Mouse (Mus musculus) gastrocnemius, postnatal 14 days (tissue): ENCODE measurements around the gene Gm17622. TPM values are rescaled to one million over a fixed set of nuclear protein-coding genes. Genes with fewer than 3 reads are reported as not detected.

ENCODE experiments used
- DNase-seq: peaks from one replicate; pipeline ENCODE4 v3.0.0; 2021; ENCODE audit warnings: mixed read lengths
- intact Hi-C: fragments of 180-260 bp; cut with DNase I; formaldehyde crosslinking; loops from one replicate; pipeline ENCODE4 v1.15.1; 2025; ENCODE audit warnings: low total_unique reads
- long read RNA-seq, 2 experiments: library from polyadenylated mRNA; stranded (forward); transcript quantifications; one replicate each; pipeline ENCODE4 v2.0.0; 2021
- total RNA-seq, 2 experiments: library from RNA; stranded (reverse); gene quantifications; 2 replicates each; pipeline ENCODE4 v1.2.3; 2021

The Gm17622 gene
- total RNA-seq: not detected
- long read RNA-seq, experiment 1: 0 reads
- long read RNA-seq, experiment 2: 0 reads

GRCm38 (mm10) chr13:96490433-96490832, at the start of gene Gm17622:
TSS of gene Gm17622 (plus strand) at chr13:96490733.
- intact Hi-C loops: no loop called here
- DNase-seq: no peak

DNA sequence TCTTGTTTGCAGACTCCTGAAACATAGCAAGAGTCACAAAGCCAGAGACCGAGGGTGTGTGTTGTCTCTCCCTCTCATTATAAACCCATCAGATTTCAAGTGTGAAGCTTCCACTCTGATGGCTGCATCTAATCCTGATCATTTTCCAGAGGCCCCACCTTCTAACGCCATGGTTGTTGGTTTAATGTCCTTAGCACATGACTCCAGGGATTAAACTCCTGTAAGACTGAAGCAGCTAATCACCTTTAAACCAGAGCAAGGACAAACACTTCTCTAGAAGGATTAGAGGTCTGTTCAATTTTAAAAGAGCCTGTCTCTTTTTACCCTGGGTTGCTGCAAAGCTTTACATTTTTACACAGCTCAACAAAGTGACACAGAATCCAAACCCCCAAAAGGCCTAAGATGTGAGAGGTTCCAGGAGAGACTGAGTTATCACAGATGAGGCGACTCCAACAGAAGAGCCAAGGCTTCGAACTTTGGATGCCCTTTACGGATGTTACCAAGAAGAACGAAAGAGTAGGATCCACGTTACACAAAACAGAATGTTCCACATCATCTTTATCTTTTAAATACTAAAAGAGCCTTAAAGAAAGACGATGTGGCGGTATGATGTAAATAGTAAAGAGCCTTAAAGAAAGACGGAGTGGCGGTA, 40.2 kb upstream of the Gm17622 start:
- intact Hi-C loops: no loop called here
- DNase-seq: no peak

- peak; percentile 26 for DNase-seq
- intact Hi-C loops: no loop called here
Observed at GRCm38 (mm10) chr13:96450869-96451268, 39.7 kb upstream of the Gm17622 start.

GRCm38 (mm10) chr13:96451386-96452140, 39.0 kb upstream of the Gm17622 start:
- no peak for DNase-seq
- intact Hi-C loops: no loop called here

DNA sequence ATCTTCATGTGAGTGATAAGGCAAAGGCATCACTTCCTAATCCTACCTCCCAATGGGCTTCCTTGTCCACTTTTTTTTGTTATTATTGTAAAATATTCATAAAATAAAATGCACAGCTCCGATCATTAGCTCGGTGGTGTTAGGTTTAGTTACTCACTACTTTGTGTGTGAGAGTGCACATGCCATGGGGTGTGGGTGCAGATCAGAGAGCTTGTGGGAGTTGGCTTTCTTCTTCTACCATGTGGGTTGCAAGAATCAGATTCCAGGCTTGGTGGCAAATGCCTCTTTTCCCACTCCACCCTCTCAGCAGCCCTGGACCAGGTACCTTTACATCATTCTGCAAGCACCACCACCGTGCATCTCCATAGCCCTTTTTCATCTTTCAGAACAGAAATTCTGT, 37.9 kb upstream of the Gm17622 start:
- intact Hi-C loops: no loop called here
- DNase-seq: no peak

DNA sequence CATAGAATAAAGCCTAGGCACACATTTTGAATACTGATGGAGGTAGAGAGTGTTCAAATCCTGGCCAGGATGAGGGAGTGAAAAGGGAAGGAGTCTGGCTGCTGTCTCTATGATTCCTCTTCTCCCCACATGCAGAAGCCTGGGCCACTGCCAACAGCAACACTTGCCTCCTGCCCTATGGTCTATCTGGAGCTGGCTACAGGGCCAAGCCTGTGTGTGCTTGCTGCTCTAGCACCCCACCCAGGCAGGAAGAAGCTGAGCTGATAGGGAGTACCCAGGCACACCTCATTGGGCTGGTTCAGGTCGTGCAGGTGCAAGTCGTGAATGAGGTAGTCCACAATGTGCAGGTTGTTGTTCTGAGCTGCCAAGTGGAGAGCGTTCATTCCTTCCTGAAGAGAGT, 36.2 kb upstream of the Gm17622 start:
- intact Hi-C loops: no loop called here
- no peak for DNase-seq

DNA sequence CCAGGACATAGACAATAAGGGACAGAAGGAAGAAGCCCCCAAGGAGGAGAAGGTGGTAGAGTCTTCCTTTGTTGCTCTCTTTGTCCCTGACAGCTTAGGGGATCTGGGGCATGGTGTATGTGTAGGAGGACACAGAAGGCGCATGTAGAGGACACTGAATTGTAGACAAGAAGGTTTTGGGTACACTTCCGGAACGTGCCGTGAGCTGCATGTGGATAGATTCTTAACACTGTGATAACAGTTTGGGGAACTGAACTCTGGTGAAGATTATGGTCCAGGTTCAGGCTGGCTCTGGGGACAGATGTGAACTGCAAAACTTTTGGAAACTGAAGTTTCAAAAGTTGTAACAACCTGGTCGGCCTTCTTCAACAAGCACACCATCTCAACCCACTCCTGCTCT, 33.0 kb upstream of the Gm17622 start:
- DNase-seq: no peak
- intact Hi-C loops: no loop called here

DNA sequence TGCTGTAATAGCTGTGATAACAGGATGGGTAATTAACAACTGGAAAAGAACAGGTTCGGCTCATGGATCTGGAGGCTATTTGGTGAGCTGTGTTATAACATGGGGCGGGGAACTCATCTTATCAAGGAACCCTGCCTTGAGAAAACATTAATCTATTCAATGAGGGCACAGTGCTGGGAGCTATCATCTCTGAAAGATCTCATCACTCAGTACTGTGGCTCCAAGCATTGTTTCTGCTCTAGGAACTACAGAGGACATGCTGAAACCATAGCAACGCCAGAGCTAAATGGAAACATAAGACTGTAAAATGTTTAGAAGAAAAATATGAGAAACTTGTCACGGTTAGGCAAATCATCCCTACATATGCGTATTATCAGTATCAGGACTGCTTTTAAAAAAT, 32.5 kb upstream of the Gm17622 start:
- intact Hi-C loops: no loop called here
- no peak for DNase-seq

- DNase-seq: no peak
- intact Hi-C loops: no loop called here
Observed at GRCm38 (mm10) chr13:96458606-96459005, 31.9 kb upstream of the Gm17622 start.

GRCm38 (mm10) chr13:96462644-96463043, 27.9 kb upstream of the Gm17622 start:
- no peak for DNase-seq
- intact Hi-C loops: no loop called here

- DNase-seq: no peak
- intact Hi-C loops: no loop called here
Observed at GRCm38 (mm10) chr13:96465315-96465714, 25.2 kb upstream of the Gm17622 start.

DNA sequence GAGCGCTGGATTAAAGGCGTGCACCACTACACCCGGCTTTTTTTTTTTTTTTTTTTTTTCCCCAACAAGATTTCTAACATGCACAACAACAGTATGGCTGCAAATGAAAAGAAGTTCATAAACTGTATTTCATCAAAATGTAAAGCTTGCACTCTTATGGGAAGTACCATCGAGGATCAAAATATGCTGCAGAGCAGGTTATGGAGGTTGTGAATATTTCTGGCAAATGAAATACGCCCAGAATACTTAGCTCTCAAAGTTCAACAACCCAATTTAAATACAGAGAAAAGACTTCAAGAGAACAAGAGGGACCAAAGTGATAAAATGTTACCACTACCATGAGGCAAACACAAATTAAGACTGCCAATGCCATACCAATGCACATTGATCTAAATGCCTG, 21.9 kb upstream of the Gm17622 start:
- DNase-seq: no peak
- intact Hi-C loops: no loop called here

DNA sequence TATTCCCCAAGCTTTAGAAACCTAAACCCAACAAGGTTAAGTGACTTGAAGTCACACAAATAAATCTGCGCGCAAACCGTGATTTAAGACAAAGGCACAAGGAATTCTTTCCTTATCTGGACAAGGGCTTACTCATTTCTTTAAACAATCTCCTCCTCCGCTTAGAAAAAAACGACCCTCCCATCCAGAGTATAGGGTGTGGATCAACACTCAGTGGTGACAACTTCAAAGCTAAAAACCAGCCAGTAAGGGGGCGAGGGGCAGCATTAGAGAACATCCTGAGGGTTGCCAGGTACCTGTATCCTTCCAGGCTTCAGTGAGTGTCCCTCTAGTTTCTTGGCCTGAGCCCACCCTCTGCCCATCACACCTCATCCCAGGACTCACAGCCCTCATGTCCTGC, 20.0 kb upstream of the Gm17622 start:
- intact Hi-C loops: no loop called here
- no peak for DNase-seq

GRCm38 (mm10) chr13:96470957-96471356, 19.6 kb upstream of the Gm17622 start, which contains the start of gene Ankdd1b:
TSS of gene Ankdd1b (minus strand) at chr13:96471198.
- intact Hi-C loops: no loop called here
- no peak for DNase-seq

GRCm38 (mm10) chr13:96477226-96477625, 13.3 kb upstream of the Gm17622 start:
- intact Hi-C loops: no loop called here
- no peak for DNase-seq

DNA sequence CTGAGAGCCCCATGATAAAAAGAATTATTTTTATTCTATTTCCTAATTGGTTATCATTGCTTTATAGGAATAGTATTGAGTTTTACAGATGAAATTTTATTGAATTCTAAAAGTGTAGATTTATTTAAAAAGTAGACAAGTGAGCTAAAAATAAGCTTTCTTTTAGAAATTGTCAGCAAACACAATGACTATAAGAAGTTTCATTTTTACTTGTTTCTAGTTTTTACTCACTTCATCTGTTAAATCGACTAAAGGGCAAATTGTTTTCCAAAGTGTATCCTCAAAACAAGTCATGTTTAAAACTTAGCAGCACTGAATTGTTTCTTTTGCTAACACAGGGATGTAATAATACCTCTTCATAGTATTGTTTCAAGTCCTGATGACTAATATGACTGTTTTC, 11.5 kb upstream of the Gm17622 start:
- no peak for DNase-seq
- intact Hi-C loops: no loop called here

DNA sequence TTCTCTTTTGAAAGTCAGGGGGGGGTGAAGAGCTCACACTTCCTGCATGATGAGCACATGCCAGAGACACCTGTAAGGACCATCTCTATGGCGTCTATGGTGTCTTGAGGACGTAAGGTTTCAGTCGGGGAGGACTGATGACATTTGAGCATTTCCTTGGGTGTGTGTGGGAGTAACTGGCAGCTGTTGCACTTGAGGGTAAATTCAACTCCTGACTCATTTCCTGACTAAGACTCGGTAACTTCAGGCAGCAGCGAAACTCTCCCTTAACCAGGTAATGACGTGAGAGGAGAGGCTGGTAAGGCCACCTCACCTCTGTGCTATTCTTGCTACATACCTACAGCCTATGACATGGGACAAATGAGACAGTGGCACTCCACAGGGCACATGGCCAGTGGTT, 3.3 kb upstream of the Gm17622 start:
- intact Hi-C loops: no loop called here
- DNase-seq: no peak

GRCm38 (mm10) chr13:96487968-96488367, 2.6 kb upstream of the Gm17622 start:
- intact Hi-C loops: no loop called here
- DNase-seq: no peak

DNA sequence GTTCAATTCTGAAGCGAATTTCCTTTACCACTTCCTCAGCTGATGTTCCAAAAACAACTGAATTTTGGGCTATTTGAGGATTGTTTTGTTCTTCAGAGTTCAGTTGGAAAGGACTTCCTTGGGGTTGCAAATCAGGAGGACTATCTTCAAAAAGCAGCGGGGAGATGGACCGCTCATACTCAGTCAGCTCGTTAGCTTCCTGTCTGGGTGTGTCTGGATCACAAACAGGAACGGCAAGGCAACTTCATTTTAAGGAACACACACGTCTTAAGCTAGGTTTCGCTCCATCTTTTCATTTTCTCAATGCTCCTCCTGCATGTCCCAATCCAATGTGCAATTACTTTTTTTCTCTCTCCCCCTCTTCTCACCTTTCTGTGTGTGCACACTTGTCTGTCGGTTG, 6.1 kb downstream of the Gm17622 start:
- intact Hi-C loops: no loop called here
- no peak for DNase-seq

DNA sequence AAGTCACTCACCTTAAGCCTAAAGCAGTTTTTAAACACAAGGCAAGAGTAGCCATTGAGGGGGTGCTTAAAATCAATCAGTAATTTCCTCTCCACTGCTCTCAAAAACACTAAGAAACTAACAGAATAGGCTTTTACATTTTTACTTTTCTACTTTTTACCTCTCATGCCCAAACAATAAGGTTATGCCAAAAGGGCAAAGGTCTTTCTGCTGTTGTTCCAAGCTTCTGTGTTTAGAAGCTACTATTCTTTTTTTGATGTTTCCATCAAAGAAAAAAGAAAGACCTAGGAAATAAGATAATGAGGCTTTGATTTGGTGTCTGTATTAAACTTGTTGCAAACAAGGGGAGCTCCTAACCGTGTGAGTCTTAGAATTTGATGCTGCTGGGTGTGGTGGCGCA, 9.4 kb downstream of the Gm17622 start:
- no peak for DNase-seq
- intact Hi-C loops: no loop called here

GRCm38 (mm10) chr13:96505661-96506060, 15.1 kb downstream of the Gm17622 start:
- no peak for DNase-seq
- intact Hi-C loops: no loop called here
